Mouse (Mus musculus) right cerebral cortex, postnatal 4 days (tissue): Measurements from ENCODE around the gene Neurog3.

Source experiments
- DNase-seq: peaks from one replicate; pipeline ENCODE4 v3.0.0-alpha.2; 2022

Neurog3 gene

DNA sequence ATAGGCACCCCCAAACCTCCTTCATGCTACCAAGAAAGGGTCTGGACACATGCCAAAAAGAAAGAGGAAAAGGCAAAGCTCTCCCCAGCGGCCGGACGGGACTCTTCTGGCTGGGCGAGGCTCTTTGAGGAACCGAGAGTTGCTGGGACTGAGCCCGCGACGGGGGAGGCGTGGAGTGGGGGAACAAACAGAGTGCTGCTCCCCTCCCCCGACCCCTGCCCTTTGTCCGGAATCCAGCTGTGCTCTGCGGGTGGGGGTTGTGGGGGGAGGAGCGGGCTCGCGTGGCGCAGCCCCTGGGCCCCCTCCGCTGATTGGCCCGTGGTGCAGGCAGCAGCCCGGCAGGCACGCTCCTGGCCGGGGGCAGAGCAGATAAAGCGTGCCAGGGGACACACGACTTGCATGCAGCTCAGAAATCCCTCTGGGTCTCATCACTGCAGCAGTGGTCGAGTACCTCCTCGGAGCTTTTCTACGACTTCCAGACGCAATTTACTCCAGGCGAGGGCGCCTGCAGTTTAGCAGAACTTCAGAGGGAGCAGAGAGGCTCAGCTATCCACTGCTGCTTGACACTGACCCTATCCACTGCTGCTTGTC, at the start of gene Neurog3:
Gene Neurog3 (plus strand): TSS at position 400 of the 591 bp plus-strand sequence.
- DNase-seq, result no peak

DNA sequence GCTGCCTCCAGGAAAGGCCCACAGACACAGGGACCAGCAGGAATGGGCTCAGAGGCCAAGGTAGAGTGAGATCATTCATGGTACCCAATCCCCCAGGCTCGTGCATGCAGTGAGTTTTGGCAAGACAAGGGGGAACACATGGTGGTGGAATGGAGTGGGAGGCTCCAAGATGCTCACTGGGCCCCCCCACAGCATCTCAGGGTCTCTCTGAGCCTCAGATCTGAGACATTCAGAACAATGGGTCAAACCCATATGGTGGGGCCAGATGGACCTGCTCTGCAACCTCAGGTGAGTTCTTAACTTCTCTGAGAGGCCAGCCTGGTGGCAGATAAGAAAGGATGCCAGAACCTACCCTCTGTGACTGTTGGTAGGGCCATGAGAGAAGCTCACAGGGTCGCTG, 46.8 kb upstream of the Neurog3 start:
- no peak for DNase-seq

DNA sequence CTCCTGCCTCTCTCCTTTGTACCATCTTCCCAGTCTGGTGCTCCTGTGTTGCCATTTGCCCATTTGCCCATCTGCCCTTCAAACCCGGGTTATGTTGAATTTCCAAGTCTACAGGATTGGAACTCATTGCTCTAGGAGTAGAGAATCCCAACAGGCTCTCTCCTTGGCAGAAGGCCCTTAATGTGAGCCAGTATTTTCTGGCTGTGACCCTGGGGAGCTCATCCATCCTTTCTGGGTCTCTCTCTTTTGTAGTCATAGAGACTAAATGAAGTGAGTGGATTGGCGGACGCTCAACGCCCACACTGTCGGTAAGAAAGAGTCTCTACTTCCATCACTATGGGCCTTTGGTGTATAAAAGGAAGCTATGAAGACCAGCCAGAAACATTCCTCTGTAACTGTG, 46.1 kb upstream of the Neurog3 start:
- DNase-seq, result no peak

DNA sequence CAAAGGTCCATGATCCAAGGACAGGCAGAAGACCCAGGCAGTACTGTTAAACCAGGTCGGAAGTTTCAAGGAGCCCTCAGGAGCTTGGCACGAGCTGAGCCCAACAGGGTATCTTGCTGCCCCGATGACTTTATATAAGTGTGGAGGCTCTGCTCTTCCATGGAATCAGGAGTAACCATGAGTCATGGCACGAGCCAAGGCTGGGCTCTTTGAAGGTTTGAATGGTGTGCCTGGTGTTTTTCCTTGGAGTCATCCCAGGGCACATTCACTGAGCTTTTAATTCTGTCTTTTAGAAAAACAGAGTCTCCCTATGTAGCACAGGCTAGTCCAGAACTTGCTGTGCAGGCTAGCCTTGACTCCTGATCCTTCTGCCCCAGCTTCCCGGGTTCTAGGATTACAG, 44.5 kb upstream of the Neurog3 start:
- no peak for DNase-seq

DNA sequence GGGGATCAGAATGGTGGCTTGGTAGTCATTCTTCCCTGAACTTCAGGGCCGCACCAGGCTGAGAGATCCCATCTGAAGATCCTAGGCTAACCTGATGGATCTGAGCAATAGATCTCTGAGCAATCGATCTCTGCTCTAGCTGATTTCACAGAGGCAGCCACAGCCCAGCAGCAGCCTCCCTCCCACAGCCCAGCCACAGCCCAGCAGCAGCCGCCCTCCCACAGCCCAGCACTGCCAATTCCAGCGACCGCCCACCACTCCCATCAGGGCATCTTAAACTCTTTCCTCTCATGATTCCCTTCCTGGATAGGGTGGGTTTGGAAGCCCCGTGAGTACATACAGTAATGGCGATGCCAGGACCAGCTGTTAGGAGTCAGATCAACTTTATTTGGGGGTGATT, 43.8 kb upstream of the Neurog3 start:
- DNase-seq, result no peak

DNA sequence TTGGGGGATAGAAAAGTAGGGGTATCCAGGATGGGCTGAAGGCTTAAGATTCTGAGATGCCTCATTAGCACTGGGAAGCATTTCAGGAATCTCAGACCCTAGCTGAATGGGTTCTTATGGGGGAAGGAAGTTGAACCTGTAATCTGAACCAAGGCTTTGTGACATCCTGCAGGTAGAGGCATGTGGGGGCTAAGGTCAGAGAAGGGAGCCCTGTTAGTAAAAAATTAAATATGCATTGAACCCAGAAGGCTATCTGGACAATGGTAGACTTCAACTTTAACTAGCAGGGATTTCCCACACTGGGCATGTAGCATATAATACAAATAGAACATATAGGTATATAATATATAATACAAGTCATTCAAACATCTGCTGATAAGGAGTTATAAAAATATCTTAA, 43.4 kb upstream of the Neurog3 start:
- DNase-seq, result no peak

DNA sequence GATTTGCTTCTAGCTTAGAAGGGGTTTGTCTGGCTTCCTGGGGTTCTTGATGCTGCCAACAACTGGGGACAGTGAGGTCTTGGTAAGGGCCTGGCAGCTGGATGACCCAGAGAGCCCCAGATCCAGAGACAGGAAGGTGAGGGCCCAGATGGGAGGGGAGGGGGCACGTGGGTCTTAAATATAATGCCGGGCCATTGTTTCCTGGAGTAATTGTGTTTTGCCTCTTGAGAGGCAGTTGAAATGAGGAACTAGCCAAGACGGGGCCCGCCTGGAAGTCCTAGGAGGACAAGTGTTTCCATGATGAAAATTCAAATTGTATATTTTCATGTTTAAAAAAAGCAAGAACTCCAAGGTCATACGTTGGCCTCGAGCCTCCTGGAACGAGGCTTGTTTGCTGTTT, 39.0 kb upstream of the Neurog3 start:
- no peak for DNase-seq

DNA sequence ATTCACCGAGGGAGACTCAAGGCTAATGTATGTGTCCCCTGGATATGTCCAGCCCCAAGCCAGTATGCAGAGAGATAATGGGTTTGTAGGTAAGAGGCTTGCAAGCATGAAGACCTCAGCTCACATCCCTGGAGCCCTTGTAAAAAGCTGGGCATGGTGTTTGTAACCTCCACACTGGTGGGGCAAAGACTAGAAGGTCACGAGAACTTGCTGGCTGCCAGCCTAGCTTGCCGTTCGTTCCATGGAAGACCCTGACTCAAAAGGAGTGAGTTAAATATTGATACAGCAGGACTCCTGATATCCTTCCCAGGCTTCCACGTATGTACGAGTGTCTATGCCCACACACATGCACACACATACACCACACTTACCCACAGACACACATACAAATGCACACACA, 38.5 kb upstream of the Neurog3 start:
- no peak for DNase-seq

DNA sequence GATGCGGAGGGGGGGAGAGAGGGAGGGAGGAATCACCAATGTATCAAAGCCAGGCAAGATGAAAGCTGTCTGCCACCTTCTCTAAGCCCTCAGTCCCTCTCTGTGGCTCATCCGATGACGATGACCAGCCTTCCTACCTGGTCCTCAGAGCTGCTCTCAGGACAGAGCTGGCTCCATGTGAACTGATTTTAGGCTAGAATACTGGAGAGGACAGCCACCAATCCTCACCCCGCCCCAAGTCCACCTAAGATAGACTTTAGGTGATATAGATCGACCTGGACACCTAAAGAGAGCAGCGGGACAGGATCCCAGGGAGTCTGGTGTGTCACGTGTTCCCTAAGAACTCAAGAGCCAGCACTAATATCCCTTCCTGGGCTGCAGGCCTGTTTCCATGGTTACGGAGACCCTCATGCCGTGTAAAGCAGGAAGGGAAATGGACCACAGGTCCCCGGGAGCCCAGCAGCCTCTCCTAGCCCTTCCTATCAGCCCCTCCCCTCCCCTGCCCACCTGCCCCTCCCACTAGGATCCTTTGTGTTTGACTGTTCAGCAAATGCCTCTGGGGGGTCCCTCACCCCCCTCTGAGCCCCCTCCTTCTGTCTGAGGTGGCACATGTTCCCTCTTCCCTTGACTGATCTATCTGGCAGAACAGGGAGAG, 33.0 kb upstream of the Neurog3 start:
- no peak for DNase-seq

DNA sequence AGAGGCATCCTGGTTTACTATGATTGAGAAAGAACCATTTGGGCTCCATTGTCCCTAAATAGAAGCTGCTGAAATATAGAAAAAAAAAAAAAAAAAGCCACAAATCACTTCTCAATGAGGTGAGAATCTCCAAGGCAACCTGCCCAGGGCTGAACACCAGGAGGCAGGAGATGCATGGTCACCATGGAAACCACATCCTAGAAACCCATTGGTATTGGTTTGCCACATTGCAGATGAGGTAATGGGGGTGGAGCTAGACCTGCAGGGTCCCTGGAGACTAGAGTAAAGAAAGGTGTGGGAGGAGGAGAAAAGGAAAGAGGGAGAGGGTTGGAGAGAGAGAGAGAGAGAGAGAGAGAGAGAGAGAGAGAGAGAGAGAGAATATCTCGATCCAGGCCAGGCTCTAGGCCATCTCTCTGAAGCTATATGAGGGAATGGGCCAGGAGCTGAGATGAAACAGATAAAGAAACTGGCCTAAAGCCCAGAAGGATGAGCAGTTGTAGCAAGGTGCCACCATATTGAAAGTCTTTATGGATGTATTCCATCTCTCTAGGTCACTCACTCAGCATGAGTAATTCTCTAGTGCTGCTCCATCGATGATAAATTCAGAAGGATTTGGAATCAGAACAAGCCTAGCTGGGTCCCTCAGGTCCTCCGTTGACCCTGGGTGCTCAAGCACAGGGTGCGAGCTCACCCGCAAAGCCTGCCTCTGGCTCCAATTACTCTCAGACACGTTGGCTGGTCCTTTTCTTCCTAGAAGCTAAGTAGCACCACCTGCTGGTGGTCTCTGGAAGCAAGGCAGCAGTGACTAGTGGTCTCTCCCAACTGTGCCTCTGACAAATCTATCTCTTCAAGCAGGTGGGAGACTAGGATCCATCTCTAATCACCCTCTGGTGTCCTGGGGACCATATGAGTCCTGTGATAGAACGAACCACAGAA, 31.1 kb upstream of the Neurog3 start:
- DNase-seq, result peak; percentile 95

DNA sequence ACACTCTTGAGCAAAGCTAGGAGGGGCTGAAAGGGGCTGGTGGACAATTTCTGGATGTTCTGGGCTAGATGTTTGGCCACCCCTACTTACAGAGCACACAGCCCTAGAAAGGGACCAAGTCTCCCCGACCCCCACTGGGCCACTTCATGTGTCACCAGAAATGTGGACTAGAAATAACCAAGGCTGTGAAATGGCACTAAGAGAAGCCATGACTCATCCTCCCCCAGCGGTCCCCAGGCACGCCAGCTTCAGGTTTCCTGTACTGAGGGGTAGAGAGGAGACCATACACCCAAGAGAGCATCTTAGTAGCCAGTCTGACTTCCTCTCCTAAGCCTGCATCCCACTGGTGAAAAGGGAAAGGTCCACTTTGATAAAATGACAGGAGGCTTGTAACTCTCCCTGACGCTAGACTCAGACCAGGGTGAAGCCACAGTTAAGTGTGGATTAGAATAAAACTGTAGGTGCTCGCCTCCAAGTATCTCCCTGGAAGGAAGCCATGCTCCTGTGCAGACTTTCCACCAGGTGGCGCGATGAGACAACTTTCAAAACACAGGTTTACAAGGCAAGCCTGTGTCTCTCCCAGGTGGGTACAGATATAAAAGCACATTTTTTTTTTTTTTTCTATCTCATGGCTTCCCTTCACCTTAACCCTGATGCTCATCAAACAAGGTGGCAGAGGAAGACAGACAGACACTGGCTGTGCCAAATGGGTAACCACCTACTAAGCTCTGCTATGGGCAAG, 27.9 kb upstream of the Neurog3 start:
- DNase-seq, result peak; percentile 83

DNA sequence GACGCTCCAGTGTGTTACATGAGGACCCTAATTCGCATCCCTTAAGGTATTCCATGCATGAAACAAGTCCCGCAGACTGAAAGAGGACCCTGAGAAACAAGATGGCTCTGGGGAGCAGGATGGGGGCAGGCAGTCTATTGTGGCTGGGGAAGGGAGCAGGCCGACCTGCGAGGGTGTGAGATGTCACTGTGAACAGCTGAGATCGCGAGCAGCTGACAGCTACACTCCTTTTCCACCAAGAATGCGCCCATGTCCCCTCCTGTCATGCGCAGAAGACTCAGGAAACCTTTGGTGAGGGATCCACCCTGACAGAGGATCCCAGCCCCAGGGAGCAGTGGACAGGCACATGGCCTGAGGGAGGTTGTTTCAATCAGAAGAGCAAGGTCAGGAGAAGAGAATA, 25.8 kb upstream of the Neurog3 start:
- DNase-seq, result no peak

DNA sequence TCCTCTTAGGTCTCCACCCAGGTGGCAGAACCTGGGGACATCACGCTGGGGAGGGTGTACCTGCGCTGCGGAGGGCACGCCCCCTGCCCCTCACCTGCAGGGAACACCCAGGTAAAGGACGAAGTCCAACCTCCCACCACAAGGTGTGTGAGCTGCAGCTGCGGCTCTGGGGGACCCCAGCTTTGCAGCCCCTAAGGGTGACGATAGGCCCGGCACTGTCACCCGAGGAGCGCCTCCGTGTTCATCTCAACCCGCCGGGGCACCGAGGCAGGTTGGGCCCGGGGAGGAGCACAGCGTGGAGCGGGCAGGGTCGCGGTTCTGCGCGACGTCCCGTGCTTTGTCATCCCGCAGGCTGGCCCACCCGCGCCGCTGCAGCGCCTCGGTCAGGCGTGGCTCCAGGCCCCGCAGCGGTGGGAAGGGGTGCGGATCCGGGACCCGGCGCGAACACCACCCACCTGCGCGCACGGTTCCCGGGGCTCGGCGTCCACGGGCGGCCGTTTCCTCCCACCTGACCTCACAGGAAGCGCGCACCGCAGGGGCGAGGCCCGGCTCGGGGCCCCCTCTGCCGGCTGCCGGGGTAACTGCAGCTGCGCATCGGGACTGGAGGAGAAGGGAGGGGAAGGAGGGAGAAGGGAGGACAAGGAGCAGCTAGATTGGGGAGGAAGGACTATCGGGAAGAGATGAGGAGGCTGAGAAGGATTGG, 22.2 kb upstream of the Neurog3 start:
- peak; percentile 93 for DNase-seq

DNA sequence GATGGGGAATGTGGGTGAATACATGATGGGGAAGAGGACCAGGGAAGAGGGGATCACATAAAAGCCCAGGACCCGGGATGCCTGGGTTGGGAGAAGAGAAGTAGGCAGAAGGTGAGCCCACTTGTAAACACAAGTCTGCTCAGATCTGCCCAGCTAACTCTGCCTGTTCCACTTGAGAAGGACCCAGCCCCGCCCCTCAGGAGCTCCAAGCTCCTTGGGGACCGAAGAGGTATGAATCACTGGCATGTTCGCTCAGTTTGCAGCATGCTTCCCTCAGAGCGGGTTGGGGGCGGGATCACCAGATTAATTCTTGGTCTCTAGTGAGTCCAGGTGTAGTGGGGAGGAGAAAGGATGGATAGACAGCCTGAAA, 21.7 kb upstream of the Neurog3 start:
- DNase-seq, result no peak

DNA sequence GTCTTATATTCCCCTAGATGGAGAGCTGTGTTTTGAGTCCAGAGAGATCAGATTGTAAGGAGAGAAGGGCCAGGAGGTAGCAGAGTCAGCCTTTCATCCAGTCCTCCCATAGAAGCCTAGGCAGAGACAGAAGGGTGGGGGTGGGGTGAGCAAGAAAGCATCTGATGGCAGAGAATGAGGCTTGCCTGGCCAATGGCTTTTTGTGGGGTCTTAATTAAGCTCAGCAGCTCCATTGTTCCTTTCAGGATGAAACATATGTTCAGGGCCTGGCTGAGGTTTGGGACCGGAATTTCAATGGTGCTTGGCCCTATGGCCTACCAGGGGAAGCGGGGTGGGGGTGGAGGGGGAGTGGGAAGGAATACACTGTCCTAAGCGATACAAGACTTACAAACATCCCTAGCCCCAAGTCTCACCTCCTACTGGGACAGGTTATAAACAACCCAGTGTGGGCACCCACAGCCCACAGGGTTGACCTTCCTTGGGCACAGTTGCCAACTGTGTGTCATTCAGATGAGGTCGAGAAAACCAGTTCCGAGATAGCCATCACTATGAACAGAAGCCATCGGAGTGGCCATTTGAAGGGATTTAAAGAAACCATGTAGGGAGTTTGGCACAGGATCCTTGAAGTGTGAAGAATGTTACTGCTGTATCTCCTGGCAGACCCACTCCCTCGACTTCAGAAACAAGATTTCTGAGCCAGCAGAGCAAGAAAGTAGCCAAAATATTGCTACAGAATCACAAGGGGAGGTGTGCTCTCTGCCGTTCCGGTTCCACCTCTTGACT, 18.8 kb upstream of the Neurog3 start:
- no peak for DNase-seq

DNA sequence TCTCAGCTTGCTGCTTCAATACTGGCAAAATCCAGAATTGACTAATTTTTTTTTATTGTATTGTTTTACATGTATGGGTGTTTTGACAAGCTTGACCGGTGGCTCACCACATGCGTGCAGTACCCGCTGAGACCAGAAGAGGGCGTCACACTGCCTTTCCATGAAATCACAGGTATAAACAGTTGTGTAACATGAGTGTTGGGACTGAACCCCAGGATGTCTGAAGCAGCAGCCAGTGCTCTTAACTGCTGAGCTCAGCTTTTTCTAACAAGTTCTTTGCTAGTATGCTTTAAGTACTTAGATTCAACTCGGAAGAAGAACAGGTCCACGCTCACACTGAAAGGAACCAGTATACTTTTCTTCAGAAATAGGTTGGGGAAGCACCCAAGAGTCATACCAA, 5.8 kb upstream of the Neurog3 start:
- DNase-seq, result no peak

DNA sequence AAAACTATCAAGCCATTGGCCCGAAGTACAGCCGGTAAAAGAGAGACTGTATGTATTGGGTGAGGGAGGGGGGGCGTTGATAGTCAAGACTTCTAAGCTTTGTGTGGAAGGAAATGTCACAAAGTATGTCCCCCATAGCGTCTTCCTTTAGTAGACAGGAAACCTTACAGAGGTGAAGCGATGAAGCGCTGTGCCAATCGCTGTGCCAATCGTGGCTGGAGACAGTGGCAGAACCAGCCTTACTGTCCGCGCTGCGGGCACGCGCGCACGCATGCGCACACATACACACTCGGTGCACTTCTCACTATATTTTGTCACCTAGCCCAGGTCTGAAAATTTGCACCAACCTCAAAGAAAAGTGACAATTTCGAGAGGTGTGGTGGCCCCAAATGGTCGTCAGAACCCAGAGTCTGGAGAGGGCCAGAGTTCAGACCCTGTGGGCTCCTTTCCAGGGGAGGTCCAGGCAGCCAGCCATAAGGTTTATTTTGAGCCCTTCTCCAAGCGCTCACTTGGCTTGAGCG, 5.1 kb upstream of the Neurog3 start:
- DNase-seq, result no peak

DNA sequence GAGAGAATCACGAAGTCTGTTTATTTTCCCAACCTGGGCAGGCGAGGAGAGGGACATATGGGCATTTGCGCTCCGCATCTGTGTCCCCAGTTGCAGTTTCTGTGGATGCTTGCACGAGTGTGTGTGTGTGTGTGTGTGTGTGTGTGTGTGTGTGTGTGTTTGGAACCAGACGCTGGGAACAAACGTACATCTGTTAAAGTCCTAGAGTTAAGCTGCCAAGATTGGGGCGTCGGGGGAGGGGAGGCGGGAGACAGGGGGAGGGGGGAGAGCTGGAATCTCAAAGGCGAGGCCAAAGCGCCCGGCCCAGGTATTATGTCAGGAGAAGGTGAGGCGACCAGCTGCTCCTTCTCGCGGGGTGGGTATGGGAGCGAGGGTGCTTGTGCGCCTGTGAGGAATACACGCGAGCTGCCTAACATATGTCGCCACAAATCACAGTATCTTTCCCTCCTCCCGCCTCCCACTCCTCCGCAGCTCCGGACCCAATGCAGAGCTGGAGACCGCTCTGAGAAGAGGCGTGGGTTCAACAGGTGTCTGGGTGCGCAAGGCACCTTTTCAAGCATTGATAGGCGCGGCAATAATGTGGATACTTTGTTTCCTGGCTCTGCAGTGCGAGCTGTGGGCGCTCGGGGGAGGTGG, 4.5 kb upstream of the Neurog3 start:
- no peak for DNase-seq

DNA sequence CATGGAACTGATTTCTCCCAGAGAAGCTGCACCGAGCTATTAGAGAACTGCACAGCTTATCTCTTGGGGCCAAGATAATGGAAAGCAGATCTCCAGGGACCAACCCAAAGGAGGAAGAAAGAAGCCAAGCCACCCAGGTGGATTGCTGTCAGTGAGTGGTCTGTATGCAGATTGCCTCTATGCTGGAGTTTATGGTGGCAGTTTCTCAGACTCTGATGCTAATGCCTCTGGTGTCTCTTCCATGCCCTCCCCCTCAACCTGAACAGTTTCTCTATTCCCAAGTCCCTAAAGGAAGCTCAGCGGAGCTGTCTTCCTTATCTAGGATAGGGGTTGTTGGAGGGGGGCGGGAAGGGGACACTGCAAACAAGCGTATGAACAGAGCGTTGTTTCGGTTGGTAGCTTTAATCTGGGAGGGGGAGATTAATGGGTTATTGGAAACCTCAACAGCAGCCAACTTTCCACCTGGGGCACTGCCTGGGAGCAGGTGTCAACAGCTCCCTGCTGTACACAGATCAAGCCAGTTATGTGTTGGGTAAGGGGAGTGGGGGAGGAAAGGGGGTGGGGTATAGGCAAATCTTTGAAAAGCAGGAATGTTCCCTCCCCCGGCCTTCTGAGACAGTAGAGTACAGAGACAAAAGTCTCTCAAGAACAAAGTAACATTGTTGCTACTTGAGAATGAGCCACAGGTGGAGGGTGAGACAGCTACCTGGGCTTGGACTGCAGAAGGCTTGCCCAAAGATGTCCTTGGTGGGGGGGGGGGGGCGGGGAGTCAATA, 3.0 kb downstream of the Neurog3 start:
- no peak for DNase-seq

DNA sequence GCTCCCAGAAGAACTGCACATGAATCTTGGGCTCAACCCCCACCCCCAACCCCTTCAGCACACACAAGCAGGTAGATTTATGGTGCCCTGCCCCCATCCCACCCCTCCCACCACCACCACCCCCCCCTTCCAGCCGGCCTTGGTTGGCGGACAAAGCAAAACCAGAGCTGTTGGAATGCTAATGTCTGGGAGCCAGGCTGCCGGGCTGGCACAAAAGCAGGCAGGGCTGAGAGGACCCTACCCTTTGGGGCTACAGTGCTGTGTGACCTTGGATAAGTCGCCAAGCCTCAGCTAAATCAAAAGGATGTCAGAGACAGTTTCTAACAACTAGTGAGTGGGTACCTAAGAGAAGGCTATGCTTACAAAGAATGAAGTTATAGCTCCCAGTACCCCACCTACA, 4.3 kb downstream of the Neurog3 start:
- DNase-seq, result no peak
